ENCODE assay signal across 12 mouse cellular contexts in the genomic region with DNA sequence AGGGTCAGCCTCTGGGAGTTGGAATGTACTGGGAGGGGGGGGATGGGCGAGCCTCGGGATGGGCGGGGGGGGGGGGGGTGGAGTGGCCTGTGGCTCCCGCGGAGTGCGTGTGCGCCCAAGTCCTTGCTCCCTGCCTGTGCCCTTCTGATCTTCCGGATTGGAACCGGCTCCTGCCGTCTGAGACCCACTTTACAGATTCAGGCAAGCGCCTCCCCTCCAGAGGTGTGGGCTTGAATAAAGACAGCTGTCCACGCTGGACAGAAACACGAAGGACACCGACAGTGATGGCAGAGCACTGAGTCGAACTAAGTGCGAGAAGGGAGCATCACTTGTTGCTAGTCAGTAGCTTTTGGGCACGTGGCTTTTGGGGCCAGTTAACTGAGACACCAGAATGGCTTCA.
DNase-seq lines count a peak whose midpoint lies in the region; ATAC-seq and TF ChIP-seq lines count a peak whose summit lies in the region.
"Had no signal": no experiment of that assay in that cellular context is flagged by ENCODE, and none has a peak within 500 bp of the region (broad histone marks: within the 10 kb centered on the region; RNA-seq: fewer than 3 reads in every experiment).

No protein-coding gene starts in this region.

- peaks cover 82% of the 10 kb centered on the region for H3K27me3 ChIP-seq in kidney, embryonic 15.5 days
- H3K27me3 ChIP-seq in limb, embryonic 14.5 days (ENCODE audit: control insufficient read depth, insufficient read depth, low read length): peaks cover 28% of the 10 kb centered on the region
- peaks cover 45% of the 10 kb centered on the region for H3K27me3 ChIP-seq in neural tube, embryonic 12.5 days (replicated peaks)

- no peaks in the 10 kb centered on the region for H3K36me3 ChIP-seq in kidney, embryonic 15.5 days
- no peaks in the 10 kb centered on the region for H3K36me3 ChIP-seq in limb, embryonic 14.5 days (ENCODE audit: control insufficient read depth, insufficient read depth, low read length)
- H3K36me3 ChIP-seq in neural tube, embryonic 12.5 days: no peaks in the 10 kb centered on the region

- peaks cover 14% of the 10 kb centered on the region for H3K4me1 ChIP-seq in kidney, embryonic 15.5 days
- H3K4me1 ChIP-seq in limb, embryonic 14.5 days (ENCODE audit: control insufficient read depth, insufficient read depth, low read length): peaks cover 8% of the 10 kb centered on the region
- H3K4me1 ChIP-seq in neural tube, embryonic 12.5 days: peaks cover 7% of the 10 kb centered on the region
- H3K4me1 ChIP-seq: megakaryocyte, embryonic 14.5 days had no signal

- TF ChIP-seq POLR2A in limb, embryonic 14.5 days (IDR thresholded peaks at IDR 0.05; ENCODE audit: borderline replicate concordance, extremely low read depth, insufficient read depth, insufficient read length): no peak

- no peak for ATAC-seq in kidney, embryonic 15.5 days (replicated peaks; ENCODE audit: low FRiP score)
- no peak for ATAC-seq in limb, embryonic 14.5 days (ENCODE audit: low FRiP score, low read depth)
- ATAC-seq in neural tube, embryonic 12.5 days (ENCODE audit: low FRiP score, low read depth): no peak

- peak; percentile 28 for DNase-seq in embryo, embryonic 10 days (ENCODE audit: low spot score)
- no peak for DNase-seq in embryo, embryonic 9.5 days (ENCODE audit: extremely low spot score)
- no peak for DNase-seq in kidney, postnatal 25 days
- DNase-seq in limb, embryonic 14.5 days (ENCODE audit: low spot score): no peak
- DNase-seq in thymus, postnatal 0 days (ENCODE audit: low spot score): no peak
- no peak for DNase-seq in spleen, postnatal 4 days (ENCODE audit: low spot score in 2 of 2)
- DNase-seq: adrenal gland, postnatal 10 days; cerebellum, postnatal 36 days; kidney, postnatal 14 days had no signal

- H3K4me3 ChIP-seq in kidney, embryonic 15.5 days (replicated peaks): no peak overlapping the region
- H3K4me3 ChIP-seq in limb, embryonic 14.5 days (replicated peaks; ENCODE audit: low read length): no peak overlapping the region; the same call in 1 of the 2 replicates
- no peak overlapping the region for H3K4me3 ChIP-seq in neural tube, embryonic 12.5 days
- H3K4me3 ChIP-seq: megakaryocyte, embryonic 14.5 days had no signal

- H3K9ac ChIP-seq in kidney, embryonic 15.5 days: no peak overlapping the region
- H3K9ac ChIP-seq in limb, embryonic 14.5 days (ENCODE audit: low read depth, low read length, severe bottlenecking): no peak overlapping the region
- H3K9ac ChIP-seq in neural tube, embryonic 12.5 days: no peak overlapping the region

- H3K4me2 ChIP-seq in kidney, embryonic 15.5 days: peak overlapping the region; percentile 50
- H3K4me2 ChIP-seq in limb, embryonic 14.5 days (replicated peaks; ENCODE audit: low read depth, low read length, severe bottlenecking): peak overlapping the region; percentile 45; the same call in 1 of the 2 replicates
- H3K4me2 ChIP-seq in neural tube, embryonic 12.5 days (replicated peaks): peak overlapping the region; percentile 46

- WGBS in kidney, embryonic 15.5 days: 5% methylated on average over 16 of the region's 17 CpGs
- 6% methylated on average over 13 of the region's 17 CpGs for WGBS in limb, embryonic 14.5 days
- 5% methylated on average over 14 of the region's 17 CpGs for WGBS in neural tube, embryonic 12.5 days

- no peak overlapping the region for H3K27ac ChIP-seq in kidney, embryonic 15.5 days
- no peak overlapping the region for H3K27ac ChIP-seq in limb, embryonic 14.5 days (replicated peaks; ENCODE audit: low read depth, low read length)
- H3K27ac ChIP-seq in neural tube, embryonic 12.5 days: no peak overlapping the region

- H3K9me3 ChIP-seq in kidney, embryonic 15.5 days (replicated peaks): 0 out of 2 replicates have a peak, but pooled peaks cover 3% of the 10 kb centered on the region
- no peaks in the 10 kb centered on the region; the same call in 1 of the 2 replicates for H3K9me3 ChIP-seq in limb, embryonic 14.5 days (ENCODE audit: control insufficient read depth, low read length)
- no peaks in the 10 kb centered on the region for H3K9me3 ChIP-seq in neural tube, embryonic 12.5 days
